Mouse (Mus musculus) lung, postnatal 0 days (tissue): ENCODE results near the gene Prdm5. TPM values are rescaled to one million over a fixed set of nuclear protein-coding genes. Genes with fewer than 3 reads are reported as not detected.

Experiments used
- ATAC-seq: fragments of 200-750 bp; cut with Nextera tagmentation; 2 replicates; pipeline ENCODE4 v1.8.0; 2017; ENCODE audit warnings: moderate library complexity
- DNase-seq: peaks from one replicate; pipeline ENCODE4 v3.0.0-alpha.2; 2016; ENCODE audit warnings: low spot score
- H3K27ac ChIP-seq: fragments of 300-500 bp; sonication (generic); 2 replicates; pipeline ENCODE4 v1.5.1; 2014; ENCODE audit warnings: antibody characterized with exemption, mild to moderate bottlenecking, low read length, mixed read lengths
- H3K27me3 ChIP-seq: fragments of 300-500 bp; sonication (generic); replicated peaks from 2 replicates; pipeline ENCODE4 v1.6.1; 2014; ENCODE audit warnings: low read length, mixed read lengths; ENCODE audit not compliant: insufficient read depth
- H3K36me3 ChIP-seq: fragments of 300-500 bp; sonication (generic); 2 replicates; pipeline ENCODE4 v1.6.1; 2014; ENCODE audit warnings: low read length, mixed read lengths; ENCODE audit not compliant: insufficient read depth
- H3K4me1 ChIP-seq: fragments of 300-500 bp; sonication (generic); 2 replicates; pipeline ENCODE4 v1.6.1; 2014; ENCODE audit warnings: antibody characterized with exemption, low read depth, low read length, mixed read lengths; ENCODE audit not compliant: insufficient read depth
- H3K4me2 ChIP-seq: fragments of 300-500 bp; sonication (generic); replicated peaks from 2 replicates; pipeline ENCODE4 v1.6.1; 2014; ENCODE audit warnings: low read depth, mild to moderate bottlenecking, low read length, moderate library complexity, mixed read lengths
- H3K4me3 ChIP-seq: fragments of 300-500 bp; sonication (generic); 2 replicates; pipeline ENCODE4 v1.5.1; 2014; ENCODE audit warnings: low read depth, low read length
- H3K9ac ChIP-seq: fragments of 300-500 bp; sonication (generic); replicated peaks from 2 replicates; pipeline ENCODE4 v1.6.1; 2014; ENCODE audit warnings: low read depth, mild to moderate bottlenecking
- H3K9me3 ChIP-seq: fragments of 300-500 bp; sonication (generic); 2 replicates; pipeline ENCODE4 v1.6.1; 2016; ENCODE audit warnings: low read length, mixed read lengths
- CTCF ChIP-seq: IDR thresholded peaks from 2 replicates; pipeline ENCODE4 v1.5.1; 2016; ENCODE audit warnings: antibody characterized with exemption, mild to moderate bottlenecking
- EP300 ChIP-seq: IDR thresholded peaks from 2 replicates; pipeline ENCODE4 v1.6.1; 2016; ENCODE audit warnings: antibody characterized with exemption, mild to moderate bottlenecking, control low read depth
- WGBS: fragments of 180-500 bp; shearing (Covaris S2); extraction: QIAGEN DNeasy Blood & Tissue Kit; methylation state at CpG from one replicate; pipeline ENCODE4 v1.1.7; 2014; 5-methylcytosine and 5-hydroxymethylcytosine counted together
- polyA plus RNA-seq: library from polyadenylated mRNA; unstranded; fragments of >200 nt; fragmentation: Nextera tagmentation; extraction: Ambion mirVana; gene quantifications from 2 replicates; pipeline ENCODE4 v1.2.1, GENCODE M21; 2015

Gene Prdm5
- polyA plus RNA-seq, 1 experiment from 2014 or later: 9.3 TPM

- no peak for ATAC-seq
- Histone ChIP-seq H3K9me3 (no peaks in the 10 kb centered on the region), H3K27me3 (no peaks in the 10 kb centered on the region), H3K4me2 (no peak overlapping the region), H3K4me3 (no peak overlapping the region), H3K27ac (no peak overlapping the region), H3K9ac (no peak overlapping the region), H3K4me1 (no peaks in the 10 kb centered on the region), H3K36me3 (no peaks in the 10 kb centered on the region)
- TF ChIP-seq EP300 (no peak), CTCF (no peak)
- WGBS: 69% methylated on average over 6 of the region's 6 CpGs
- no peak for DNase-seq
Measured at GRCm38 (mm10) chr6:65969386-65970111, 190.8 kb downstream of the Prdm5 start.

- DNase-seq: no peak
- 75% methylated on average over 9 of the region's 9 CpGs for WGBS
- H3K4me1 ChIP-seq: no peaks in the 10 kb centered on the region
Measured at GRCm38 (mm10) chr6:65970410-65970809, 191.6 kb downstream of the Prdm5 start.

More at GRCm38 (mm10) chr6:65970410-65970809, 191.6 kb downstream of the Prdm5 start:
- no peaks in the 10 kb centered on the region for H3K9me3 ChIP-seq
- no peak overlapping the region for H3K4me2 ChIP-seq
- no peak overlapping the region for H3K9ac ChIP-seq
- H3K36me3 ChIP-seq: no peaks in the 10 kb centered on the region
- H3K4me3 ChIP-seq: no peak overlapping the region
- TF ChIP-seq CTCF (no peak), EP300 (no peak)
- H3K27ac ChIP-seq: no peak overlapping the region
- no peak for ATAC-seq
- no peaks in the 10 kb centered on the region for H3K27me3 ChIP-seq

Other genes starting within 250 kb of the Prdm5 start
- gene Ndnf, start 107.4 kb upstream of the Prdm5 start, polyA plus RNA-seq: 33.7 and 61.1 TPM in 2 replicates
- not detected in 2 replicates for gene 4930544G11Rik, start 173.6 kb downstream of the Prdm5 start, polyA plus RNA-seq